Comparison of ENCODE assay signal across 9 mouse cellular contexts in genomic region chr2:167958082-167958788, GRCm38 (mm10). TPM values are rescaled to one million over a fixed set of nuclear protein-coding genes. Genes with fewer than 3 reads are reported as not detected.
DNase-seq lines count a peak whose midpoint lies in the region; ATAC-seq and TF ChIP-seq lines count a peak whose summit lies in the region.
"Had no signal": no experiment of that assay in that cellular context is flagged by ENCODE, and none has a peak within 500 bp of the region (broad histone marks: within the 10 kb centered on the region; RNA-seq: fewer than 3 reads in every experiment).

No protein-coding gene starts in this region.

- ATAC-seq in stomach, postnatal 0 days (ENCODE audit: low FRiP score, low TSS enrichment) = no peak

- no peaks in the 10 kb centered on the region for H3K27me3 ChIP-seq in stomach, postnatal 0 days (ENCODE audit: control insufficient read depth, insufficient read depth, low read length)

- peak; percentile 68 for DNase-seq in kidney, adult 18-20 months
- no peak for DNase-seq in kidney, adult 11 months
- DNase-seq in MN1 (ENCODE audit: low spot score) = peak; percentile 67
- DNase-seq in cerebellum, postnatal 14 days = peak; percentile 81 to 82
- DNase-seq in induced T-regulatory cell, adult 2 months (ENCODE audit: low read depth) = peak; percentile 37
- peak; percentile 41 for DNase-seq in stomach, postnatal 0 days (ENCODE audit: low spot score)
- no peak for DNase-seq in urinary bladder, postnatal 36 days (ENCODE audit: low spot score in 2 of 2)
- DNase-seq in thymus, adult 18-20 months = no peak

- no peak overlapping the region for H3K4me2 ChIP-seq in stomach, postnatal 0 days (replicated peaks; ENCODE audit: low read depth)

- H3K4me1 ChIP-seq in stomach, postnatal 0 days (replicated peaks; ENCODE audit: control insufficient read depth, insufficient read depth) = peaks cover 6% of the 10 kb centered on the region

- peak overlapping the region; percentile 30; the same call in 1 of the 2 replicates for H3K27ac ChIP-seq in stomach, postnatal 0 days (replicated peaks)

- H3K9ac ChIP-seq in stomach, postnatal 0 days (ENCODE audit: low read length) = no peak overlapping the region; the same call in 1 of the 2 replicates

- H3K4me3 ChIP-seq in stomach, postnatal 0 days (ENCODE audit: low read depth, low read length) = no peak overlapping the region

- H3K9me3 ChIP-seq in stomach, postnatal 0 days (ENCODE audit: control insufficient read depth, low read length) = no peaks in the 10 kb centered on the region
- H3K9me3 ChIP-seq: G1E had no signal

- no peak for TF ChIP-seq CTCF in stomach, postnatal 0 days (IDR thresholded peaks at IDR 0.05; ENCODE audit: low read depth)

- TF ChIP-seq EP300 in stomach, postnatal 0 days (optimal IDR thresholded peaks at IDR 0.05) = no peak

- H3K36me3 ChIP-seq in stomach, postnatal 0 days (ENCODE audit: control insufficient read depth, insufficient read depth, low read length) = no peaks in the 10 kb centered on the region

- WGBS in stomach, postnatal 0 days = 23% methylated on average over 5 of the region's 5 CpGs

RNA-seq across cellular contexts. Expression of gene Ptpn1, which starts 26.4 kb away (rescaled TPM):
- polyA plus RNA-seq in stomach, postnatal 0 days (2015; fragmentation: Nextera tagmentation; extraction: Ambion mirVana) = 51.1 and 51.3 TPM in 2 replicates

RNA-seq across cellular contexts. Expression of gene Ripor3, which starts 52.2 kb away (rescaled TPM):
- polyA plus RNA-seq in stomach, postnatal 0 days (2015; fragmentation: Nextera tagmentation; extraction: Ambion mirVana) = 3.0 and 3.2 TPM in 2 replicates

Comparison
In these comparisons a context has a peak if more than half of its experiments do, and no peak if none do; other contexts are left out.
1. DNase-seq: peak in kidney, adult 18-20 months (single experiment), MN1 (single experiment), cerebellum, postnatal 14 days (2 of 2), induced T-regulatory cell, adult 2 months (single experiment) and stomach, postnatal 0 days (single experiment); none in kidney, adult 11 months (single experiment), urinary bladder, postnatal 36 days (0 of 2) and thymus, adult 18-20 months (0 of 2).